Mouse (Mus musculus): ENCODE measurements at regions not wholly inside any gene's neighbourhood (a gene's known extent, or its start where the extent isn't known, plus 50 kb on each side); places are given as distances from the start of the nearest gene placed in this dataset.

GRCm38 (mm10) chrX:110289397-110289796 is 524.7 kb upstream of the Pou3f4 start:
- no peak for TF ChIP-seq CTCF (conservative IDR thresholded peaks at IDR 0.05; ENCODE audit: low read length)
- TF ChIP-seq POU5F1 (IDR thresholded peaks at IDR 0.05; ENCODE audit: borderline replicate concordance, low read length): no peak

Data from E14TG2a.4 (cell line).